Mouse (Mus musculus) right cerebral cortex, postnatal 14 days (tissue): ENCODE data around the gene Olfr243.
"Not testable (repeated sequence)": the region's sequence is repeated elsewhere in the genome, so short reads cannot be mapped to it uniquely, and the experiment has no call there.

Experiments
- DNase-seq: peaks from one replicate; pipeline ENCODE4 v3.0.0; 2022

The Olfr243 gene

DNA sequence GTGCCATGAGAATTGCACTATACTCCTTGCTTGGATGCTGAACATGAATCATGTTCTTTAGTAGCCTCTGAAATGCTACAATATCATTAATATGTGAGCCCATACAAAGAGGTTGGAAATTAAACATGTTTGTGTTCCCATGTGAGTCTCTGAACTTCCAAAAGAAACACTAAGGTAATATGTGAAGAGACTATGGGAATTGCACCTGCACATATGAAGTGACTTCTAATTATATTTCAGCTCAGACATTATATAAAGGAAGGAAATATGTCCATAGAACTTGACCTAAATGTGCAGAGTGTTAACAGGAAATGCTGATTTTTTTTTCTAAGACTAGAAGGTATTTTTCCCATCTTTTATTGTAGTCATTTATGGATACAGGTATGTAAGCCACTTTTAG lies at the start of gene Olfr243:
Gene Olfr243 (plus strand): TSS at position 301 of the 400 bp plus-strand sequence.
- no peak for DNase-seq

DNA sequence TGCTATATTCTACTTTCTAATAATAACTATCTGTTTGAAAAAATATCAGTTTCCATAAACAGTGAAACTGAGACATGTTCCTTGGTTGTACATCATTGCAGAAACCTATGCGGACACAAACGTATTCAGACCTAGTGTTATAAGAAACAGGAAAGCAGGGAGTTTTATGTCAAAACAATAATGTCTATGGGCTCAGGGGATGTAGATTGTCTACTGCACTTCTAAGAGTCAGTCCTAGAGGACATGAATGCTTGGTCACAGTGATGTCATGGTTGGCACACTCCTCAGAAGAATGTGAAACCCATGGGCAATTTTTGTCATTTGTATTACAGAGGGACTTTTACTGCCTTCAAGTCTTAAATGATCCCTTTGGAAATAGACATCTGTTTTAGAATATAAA lies 43.4 kb upstream of the Olfr243 start, which contains the start of gene Olfr624:
Gene Olfr624 (minus strand): TSS at position 101 of the 400 bp plus-strand sequence.
- no peak for DNase-seq

DNA sequence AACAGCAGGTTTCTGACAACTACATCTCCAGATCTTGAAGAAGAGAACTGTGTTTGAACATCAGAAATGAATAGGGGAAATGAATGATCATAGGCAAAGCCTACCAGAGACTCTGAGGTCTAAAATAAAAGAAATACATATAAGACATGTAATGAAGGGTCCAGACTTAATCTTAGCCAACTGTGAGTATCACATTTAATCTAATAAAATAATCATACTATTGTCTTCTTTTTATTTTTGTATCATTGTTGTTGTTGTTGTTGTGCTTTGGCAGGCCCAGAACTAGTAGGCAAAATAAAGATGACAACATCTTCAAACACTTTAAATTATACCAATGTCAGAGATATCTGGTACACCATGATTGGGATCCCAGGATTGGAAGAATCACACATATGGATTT lies 32.1 kb upstream of the Olfr243 start, which contains the start of gene Olfr625-ps1:
Gene Olfr625-ps1 (plus strand): TSS at position 301 of the 400 bp plus-strand sequence.
- DNase-seq = no peak

DNA sequence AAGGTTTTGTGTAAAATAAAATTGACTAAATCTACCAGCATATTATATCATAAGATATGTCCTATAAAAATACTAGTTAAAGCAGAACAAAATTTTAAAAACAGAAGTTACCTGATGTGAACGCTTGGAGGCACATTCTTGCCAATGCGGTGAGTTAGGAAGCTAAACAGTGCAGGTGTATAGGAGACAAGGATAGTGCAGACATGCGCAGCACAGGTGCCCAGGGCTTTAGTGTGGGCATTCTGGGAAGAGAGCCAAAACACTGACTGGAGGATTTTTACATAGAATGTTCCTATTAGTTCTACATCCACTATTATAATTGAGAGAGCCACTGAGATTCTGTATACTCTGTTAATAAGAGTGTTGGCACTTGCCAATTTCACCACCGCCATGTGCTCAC lies 15.0 kb upstream of the Olfr243 start:
- no peak for DNase-seq

DNA sequence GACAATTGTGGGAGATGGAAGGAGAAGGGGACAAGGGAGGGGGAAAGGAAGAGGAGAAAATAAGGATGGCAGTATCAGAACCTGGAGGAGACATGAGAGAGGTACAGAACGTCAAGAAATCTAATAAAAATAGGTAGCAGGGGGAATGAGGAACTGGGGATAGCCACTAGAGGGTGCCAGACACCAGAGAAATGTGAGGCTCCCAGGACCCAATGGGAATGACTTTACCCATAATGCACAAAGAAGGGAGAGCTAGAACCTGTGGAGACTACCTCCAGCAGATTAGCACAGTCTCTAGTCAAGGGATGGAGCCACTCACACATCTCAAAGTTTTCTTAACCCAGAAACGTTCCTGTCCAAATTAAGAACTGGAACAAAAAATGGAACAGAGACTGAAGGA lies 2.4 kb upstream of the Olfr243 start:
- DNase-seq = no peak

DNA sequence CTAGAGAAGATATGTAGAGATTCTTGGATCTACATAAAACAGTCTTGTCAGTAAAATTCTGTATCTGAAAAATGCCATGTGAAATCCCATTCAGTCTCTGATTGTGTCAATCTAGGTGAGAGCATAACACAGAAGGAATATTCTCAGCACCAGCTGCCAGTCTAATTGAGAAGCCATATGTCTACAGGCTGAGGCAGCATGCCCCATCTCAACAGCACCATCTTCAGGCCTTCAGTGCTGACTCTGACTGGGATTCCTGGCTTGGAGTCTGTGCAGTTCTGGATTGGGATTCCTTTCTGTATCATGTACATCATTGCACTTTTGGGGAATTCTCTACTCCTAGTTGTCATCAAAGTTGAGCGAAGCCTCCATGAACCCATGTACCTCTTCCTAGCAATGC lies 1.9 kb downstream of the Olfr243 start:
- DNase-seq = not testable (repeated sequence)

DNA sequence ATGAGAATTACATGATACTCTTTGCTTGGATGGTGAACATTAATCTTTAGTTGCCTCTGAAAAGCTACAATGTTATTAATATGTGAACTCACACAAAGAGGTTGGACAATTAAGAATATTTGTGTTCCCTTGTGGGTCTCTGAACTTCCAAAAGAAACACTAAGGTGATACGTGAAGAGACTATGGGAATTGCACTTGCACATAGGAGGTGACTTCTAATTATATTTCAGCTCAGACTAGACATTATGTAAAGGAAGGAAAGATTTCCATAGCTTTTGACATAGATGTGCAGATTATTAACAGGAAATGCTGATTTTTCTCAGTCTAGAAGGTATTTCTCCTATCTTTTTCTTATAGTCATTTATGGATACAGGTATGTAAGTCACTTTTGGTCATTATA lies 15.6 kb downstream of the Olfr243 start, which contains the start of gene Olfr628:
Gene Olfr628 (plus strand): TSS at position 301 of the 400 bp plus-strand sequence.
- DNase-seq = no peak

DNA sequence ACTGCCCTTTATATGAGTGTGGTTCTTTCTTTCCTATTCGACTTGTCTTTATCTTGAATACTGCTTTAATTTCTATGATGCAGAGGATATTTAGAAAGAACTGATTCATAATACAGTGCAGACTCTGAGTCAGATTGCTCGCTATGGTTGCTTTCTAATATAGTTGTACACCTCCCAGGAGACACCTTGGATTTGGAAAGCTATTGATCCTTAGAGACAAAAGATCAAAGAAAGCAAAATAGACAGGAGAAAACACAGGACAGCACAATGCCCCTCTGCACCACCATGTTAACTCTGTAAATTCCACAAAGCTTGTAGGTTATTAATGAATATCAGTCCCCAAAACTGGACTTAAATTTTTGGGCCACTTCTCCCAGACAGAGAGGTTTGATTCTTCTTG lies 30.4 kb downstream of the Olfr243 start, which contains the start of gene Olfr629:
Gene Olfr629 (minus strand): TSS at position 101 of the 400 bp plus-strand sequence.
- no peak for DNase-seq

DNA sequence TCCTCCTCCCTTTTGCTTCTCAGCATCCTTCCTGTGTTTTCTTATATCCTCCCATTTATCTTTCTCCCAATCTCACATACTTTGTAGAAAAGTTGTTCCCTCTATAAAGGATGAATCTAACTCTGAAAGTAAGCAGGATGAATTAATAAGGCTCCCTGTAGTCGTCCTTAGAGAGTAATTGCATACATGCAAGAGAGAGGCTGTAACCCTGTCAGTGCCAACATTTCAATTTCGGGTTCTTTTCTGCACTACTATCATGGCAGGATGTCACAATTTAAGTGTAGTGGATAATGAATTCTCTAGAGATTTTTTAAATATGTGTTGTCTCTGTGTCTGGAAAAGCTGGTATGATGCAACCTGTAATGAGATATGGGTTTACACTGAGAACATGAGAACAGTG lies 42.8 kb downstream of the Olfr243 start, which contains the start of gene Olfr630:
Gene Olfr630 (minus strand): TSS at position 101 of the 400 bp plus-strand sequence.
- no peak for DNase-seq

DNA sequence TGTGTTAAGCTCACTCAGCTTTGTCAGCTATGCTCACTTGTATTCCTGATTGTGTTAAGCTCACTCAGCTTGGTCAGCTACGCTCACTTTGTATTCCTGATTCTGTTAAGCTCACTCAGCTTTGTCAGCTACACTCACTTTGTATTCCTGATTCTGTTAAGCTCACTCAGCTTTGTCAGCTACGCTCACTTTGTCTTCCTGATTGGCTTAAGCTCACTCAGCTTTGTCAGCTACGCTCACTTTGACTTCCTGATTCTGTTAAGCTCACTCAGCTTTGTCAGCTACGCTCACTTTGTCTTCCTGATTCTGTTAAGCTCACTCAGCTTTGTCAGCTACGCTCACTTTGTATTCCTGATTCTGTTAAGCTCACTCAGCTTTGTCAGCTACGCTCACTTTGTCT lies 47.7 kb downstream of the Olfr243 start:
- DNase-seq = not testable (repeated sequence)

DNA sequence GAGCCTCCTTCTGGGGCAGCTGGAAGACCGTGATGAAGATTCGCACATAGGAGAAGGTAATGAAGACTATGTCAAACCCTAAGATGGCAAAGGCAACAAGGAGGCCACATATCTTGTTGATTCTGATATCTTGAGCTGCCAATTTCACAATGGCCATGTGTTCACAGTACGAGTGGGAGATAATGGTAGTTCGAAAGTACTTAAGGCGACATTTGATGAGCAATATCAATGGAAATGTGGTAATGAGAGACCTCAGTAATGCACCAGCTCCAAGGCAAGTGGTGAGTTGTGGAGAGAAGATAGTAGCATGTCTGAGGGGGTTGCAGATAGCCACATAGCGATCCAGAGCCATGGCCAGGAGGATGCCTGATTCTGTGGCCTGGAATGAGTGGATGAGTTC lies 53.2 kb downstream of the Olfr243 start:
- not testable (repeated sequence) for DNase-seq
